Mouse (Mus musculus) cerebellum, adult 2 months (tissue): ENCODE data around the gene Slc16a5.

Source experiments
- CTCF ChIP-seq: fragments of 200-500 bp; IDR thresholded peaks from 2 replicates; pipeline ENCODE4 v1.5.1; 2011; ENCODE audit warnings: low read depth, mild to moderate bottlenecking, control low read depth, low read length, moderate library complexity, borderline replicate concordance; ENCODE audit not compliant: insufficient read depth
- POLR2A ChIP-seq: fragments of 200-500 bp; IDR thresholded peaks from 2 replicates; pipeline ENCODE4 v1.6.1; 2011; ENCODE audit warnings: low read length, control low read depth, borderline replicate concordance; ENCODE audit not compliant: insufficient read depth

GRCm38 (mm10) chr11:115421328-115421727 lies 40.9 kb upstream of the Slc16a5 start:
- no peak for TF ChIP-seq POLR2A
- no peak for TF ChIP-seq CTCF
